Mouse (Mus musculus): ENCODE measurements at regions not wholly inside any gene's neighbourhood (a gene's known extent, or its start where the extent isn't known, plus 50 kb on each side); places are given as distances from the start of the nearest gene placed in this dataset.
A peak's percentile ranks its signal among the peaks of the same experiment; 100 is the strongest.

DNA sequence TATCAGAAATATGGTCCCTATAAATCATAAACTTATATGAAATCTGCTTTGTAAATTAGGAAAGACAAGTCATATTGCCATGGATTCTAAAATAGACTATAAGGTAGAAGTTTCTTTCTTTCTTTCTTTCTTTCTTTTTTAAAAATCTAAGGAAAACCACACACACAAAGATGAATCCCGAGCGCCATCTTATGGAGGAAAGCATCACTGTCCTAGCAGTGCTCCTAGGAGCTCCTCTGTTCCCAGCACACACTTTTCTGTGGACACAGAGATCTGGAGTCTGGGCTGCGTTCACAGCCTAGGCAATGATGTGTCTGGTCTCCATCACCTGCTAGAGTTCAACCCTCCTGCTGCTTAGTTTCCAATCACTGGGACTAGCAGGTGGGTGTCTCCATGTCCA, 65.2 kb upstream of the Slc22a22 start:
- DNase-seq, result peak; percentile 57

DNA sequence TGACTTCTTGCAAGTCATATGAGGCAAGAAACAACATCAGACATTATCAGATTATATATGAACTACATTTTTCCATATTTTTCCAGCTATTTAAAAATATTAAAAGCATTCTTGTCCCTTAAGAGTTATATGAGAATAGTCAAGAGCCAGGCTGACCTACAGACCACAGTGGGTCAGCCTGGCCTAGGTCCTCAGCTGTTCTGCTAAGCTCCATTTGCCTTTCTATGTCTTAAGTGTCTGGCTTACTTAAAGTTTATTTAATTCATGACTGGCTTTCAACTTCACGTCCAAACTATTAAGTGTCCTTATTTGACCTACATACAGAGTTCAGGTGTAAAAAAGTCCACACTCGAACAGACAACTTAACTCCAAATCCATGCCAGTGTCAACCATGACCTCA, 58.1 kb upstream of the Slc22a22 start:
- DNase-seq, result no peak

Measured in right cerebral cortex, postnatal 14 days (tissue).